Mouse (Mus musculus) kidney, embryonic 14.5 days (tissue): ENCODE results near the gene Odf2. TPM values are rescaled to one million over a fixed set of nuclear protein-coding genes. Genes with fewer than 3 reads are reported as not detected.

Experiments used
- ATAC-seq: fragments of 200-750 bp; cut with Nextera tagmentation; 2 replicates; pipeline ENCODE4 v1.8.0; 2017; ENCODE audit warnings: moderate number of reproducible peaks, mild to moderate bottlenecking, moderate TSS enrichment, moderate library complexity; ENCODE audit not compliant: low FRiP score, low TSS enrichment
- H3K27ac ChIP-seq: fragments of 300-500 bp; sonication (generic); 2 replicates; pipeline ENCODE4 v1.5.1; 2014; ENCODE audit warnings: low read depth, mild to moderate bottlenecking, low read length, moderate library complexity, mixed read lengths
- H3K27me3 ChIP-seq: fragments of 300-500 bp; sonication (generic); 2 replicates; pipeline ENCODE4 v1.6.1; 2014; ENCODE audit warnings: mild to moderate bottlenecking, low read length; ENCODE audit not compliant: control insufficient read depth, insufficient read depth
- H3K36me3 ChIP-seq: fragments of 300-500 bp; sonication (generic); 2 replicates; pipeline ENCODE4 v1.6.1; 2014; ENCODE audit warnings: low read length, mixed read lengths; ENCODE audit not compliant: control insufficient read depth, insufficient read depth
- H3K4me1 ChIP-seq: fragments of 300-500 bp; sonication (generic); 2 replicates; pipeline ENCODE4 v1.6.1; 2014; ENCODE audit warnings: low read length, mixed read lengths; ENCODE audit not compliant: control insufficient read depth, insufficient read depth
- H3K4me2 ChIP-seq: fragments of 300-500 bp; sonication (generic); replicated peaks from 2 replicates; pipeline ENCODE4 v1.6.1; 2014; ENCODE audit warnings: low read depth, mild to moderate bottlenecking, low read length
- H3K4me3 ChIP-seq: fragments of 300-500 bp; sonication (generic); 2 replicates; pipeline ENCODE4 v1.5.1; 2014; ENCODE audit warnings: mild to moderate bottlenecking, low read length
- H3K9ac ChIP-seq: fragments of 300-500 bp; sonication (generic); 2 replicates; pipeline ENCODE4 v1.6.1; 2014; ENCODE audit warnings: low read depth, mild to moderate bottlenecking, low read length, moderate library complexity
- H3K9me3 ChIP-seq: fragments of 300-500 bp; sonication (generic); 2 replicates; pipeline ENCODE4 v1.6.1; 2016; ENCODE audit warnings: low read length; ENCODE audit not compliant: control insufficient read depth
- WGBS: fragments of 180-500 bp; shearing (Covaris S2); extraction: QIAGEN DNeasy Blood & Tissue Kit; methylation state at CpG from one replicate; pipeline ENCODE4 v1.1.7; 2014; 5-methylcytosine and 5-hydroxymethylcytosine counted together
- polyA plus RNA-seq: library from polyadenylated mRNA; unstranded; fragments of >200 nt; fragmentation: Nextera tagmentation; extraction: Ambion mirVana; gene quantifications from 2 replicates; pipeline ENCODE4 v1.2.1, GENCODE M21; 2014

Gene Odf2
- polyA plus RNA-seq, 1 experiment from 2014 or later = 79.9 TPM

DNA sequence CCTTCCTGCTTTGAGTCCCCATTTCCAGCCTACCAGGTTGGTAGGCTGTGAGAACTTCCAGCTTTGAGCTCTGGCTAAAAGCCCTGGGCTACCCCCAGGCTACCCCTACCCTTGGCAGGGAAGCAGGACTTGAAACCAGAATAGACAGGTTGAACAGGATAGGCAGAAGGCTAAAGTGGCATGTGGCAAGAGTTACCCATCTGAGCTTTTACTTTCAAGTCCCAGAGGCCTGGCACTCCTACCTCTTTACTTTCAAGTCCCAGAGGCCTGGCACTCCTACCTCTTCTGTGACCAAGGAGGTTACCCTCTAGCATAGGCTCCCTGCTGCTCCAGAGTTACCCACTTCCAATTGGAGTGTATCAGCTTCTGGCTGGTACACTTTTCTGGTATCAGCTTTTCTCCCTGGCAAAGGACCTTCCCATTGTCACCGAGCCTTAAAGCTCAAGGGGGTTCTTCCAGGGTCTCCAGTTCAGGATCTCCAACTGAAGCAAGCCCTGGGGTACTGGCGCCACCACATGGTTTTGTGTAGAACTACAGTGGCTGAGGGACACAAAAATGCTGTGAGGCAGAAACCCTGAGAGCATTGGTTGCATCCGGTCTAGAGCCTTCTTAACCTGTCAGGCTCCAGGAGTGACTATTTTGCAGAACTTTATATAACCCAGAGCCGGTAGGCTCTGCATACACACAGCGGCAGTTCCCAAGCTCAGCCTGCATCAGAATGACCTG lies 30.1 kb upstream of the Odf2 start:
- Histone ChIP-seq H3K4me1 (peaks cover 8% of the 10 kb centered on the region; the same call in 1 of the 2 replicates), H3K27me3 (no peaks in the 10 kb centered on the region), H3K9me3 (no peaks in the 10 kb centered on the region), H3K4me2 (no peak overlapping the region), H3K27ac (no peak overlapping the region), H3K9ac (no peak overlapping the region), H3K36me3 (no peaks in the 10 kb centered on the region), H3K4me3 (no peak overlapping the region)
- WGBS = 5% methylated on average over 5 of the region's 5 CpGs
- ATAC-seq = 0 out of 2 replicates have a peak, but pooled peaks have one; percentile 36

DNA sequence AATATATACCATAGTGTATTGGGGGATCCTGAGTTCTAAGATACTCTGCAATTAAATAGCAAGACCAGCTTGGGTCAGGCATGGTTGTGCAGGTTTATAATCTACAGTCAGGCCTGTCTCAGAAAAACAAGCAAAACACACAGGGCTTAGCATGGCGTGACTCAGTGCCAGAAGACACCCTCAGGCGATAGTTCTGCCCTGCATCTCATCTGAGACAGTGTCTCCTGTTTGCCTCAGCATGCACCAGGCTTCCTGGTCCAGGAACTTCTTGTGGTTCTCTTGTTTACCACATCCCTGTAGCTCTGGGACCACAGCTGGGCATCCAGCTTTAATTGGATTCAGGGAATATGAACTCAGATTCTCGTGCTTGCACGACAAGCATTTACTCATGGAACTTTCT lies 23.9 kb upstream of the Odf2 start:
- Histone ChIP-seq H3K27ac (no peak overlapping the region), H3K9me3 (no peaks in the 10 kb centered on the region), H3K9ac (no peak overlapping the region), H3K4me3 (no peak overlapping the region), H3K36me3 (no peaks in the 10 kb centered on the region), H3K4me1 (0 out of 2 replicates have a peak, but pooled peaks cover under 1% of the 10 kb centered on the region), H3K4me2 (no peak overlapping the region), H3K27me3 (no peaks in the 10 kb centered on the region)
- ATAC-seq = no peak
- WGBS = 73% methylated on average over 4 of the region's 4 CpGs

DNA sequence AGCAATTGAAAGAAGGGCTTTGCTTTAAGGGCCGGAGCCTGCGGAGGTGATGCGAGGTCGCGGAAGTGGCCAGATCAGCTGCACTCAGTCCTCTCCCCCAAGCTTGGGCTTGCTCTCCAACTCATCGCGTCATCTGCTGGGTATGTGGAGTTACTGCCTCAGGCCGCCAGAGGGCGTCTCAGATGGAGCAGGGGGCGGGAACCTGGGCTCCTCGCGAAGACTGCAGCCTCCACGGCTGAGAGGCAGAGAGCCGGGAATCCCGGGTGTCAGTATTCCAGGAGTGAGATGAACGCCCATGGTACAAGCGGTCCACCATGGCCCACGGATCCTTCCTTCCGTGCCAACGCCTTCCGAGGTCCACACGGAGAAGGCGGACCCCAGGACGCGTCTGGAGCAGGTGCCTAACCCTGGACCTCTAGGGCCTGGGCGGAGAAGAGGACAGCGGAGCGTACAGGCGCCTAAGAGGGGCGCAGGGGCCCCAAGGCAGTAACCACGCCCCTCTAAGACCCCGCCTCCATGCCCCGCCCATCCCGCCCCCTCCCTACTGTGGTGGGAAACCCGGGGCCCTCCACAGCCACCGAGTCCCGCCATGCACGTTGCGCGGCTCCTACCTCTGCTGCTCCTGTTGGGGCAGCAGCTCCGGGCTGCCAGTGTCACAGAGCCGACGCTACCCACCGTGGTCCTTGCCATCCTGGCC lies 19.9 kb upstream of the Odf2 start, which contains the start of gene Cercam:
Gene Cercam, plus strand, starts transcription at position 216 of the 697 bp plus-strand sequence.
- no peaks in the 10 kb centered on the region for H3K9me3 ChIP-seq
- no peaks in the 10 kb centered on the region for H3K27me3 ChIP-seq
- under 1% methylated on average over 44 of the region's 44 CpGs for WGBS
- H3K4me3 ChIP-seq = peak within 1 kb of the TSS; percentile 55
- peak; percentile 93 for ATAC-seq
- peak within 1 kb of the TSS; percentile 65 for H3K9ac ChIP-seq
- no peaks in the 10 kb centered on the region for H3K36me3 ChIP-seq
- H3K4me2 ChIP-seq = peak within 1 kb of the TSS; percentile 95
- 0 out of 2 replicates have a peak within 1 kb of the TSS, but pooled peaks have one; percentile 14 for H3K27ac ChIP-seq
- H3K4me1 ChIP-seq = peaks cover 4% of the 10 kb centered on the region; the same call in 1 of the 2 replicates

DNA sequence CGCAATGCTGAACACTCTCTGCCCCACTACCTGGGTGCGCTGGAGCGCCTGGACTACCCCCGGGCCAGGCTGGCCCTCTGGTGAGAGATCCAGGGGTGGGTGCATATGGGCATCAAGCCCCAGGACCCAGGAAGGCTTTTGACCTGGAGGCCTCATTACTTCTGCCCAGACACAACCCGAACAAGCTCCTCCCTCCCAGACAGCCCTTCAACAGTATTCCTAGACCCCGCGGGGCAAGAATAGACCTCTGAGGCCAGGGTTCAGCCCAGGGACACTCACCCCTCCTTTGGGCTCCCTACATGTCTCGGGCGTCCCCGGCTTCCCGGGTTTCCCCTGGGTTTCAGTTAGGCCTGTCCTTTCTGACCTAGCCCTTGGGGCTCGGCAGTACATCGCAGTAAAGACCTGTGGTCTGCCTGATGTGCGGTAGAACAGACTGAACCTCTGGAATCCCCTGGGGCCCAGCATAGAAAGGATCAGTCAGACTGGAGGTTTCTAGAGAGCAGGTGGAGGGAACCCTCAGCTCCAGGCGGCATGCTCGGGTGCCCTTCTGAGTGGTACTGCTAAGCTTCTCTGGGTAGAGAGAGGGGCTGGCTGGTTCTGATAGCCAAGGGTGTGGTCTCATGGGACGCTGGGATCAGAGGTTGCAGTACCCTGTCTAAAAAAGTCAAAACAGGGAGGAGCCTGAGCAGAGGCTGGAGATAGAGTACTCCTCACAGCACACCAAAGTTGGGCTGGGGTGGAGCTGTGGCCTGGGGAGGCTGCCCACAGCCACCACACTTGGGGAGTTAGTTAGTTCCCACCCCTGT lies 19.2 kb upstream of the Odf2 start:
- peak; percentile 29 for ATAC-seq
- peaks cover 4% of the 10 kb centered on the region; the same call in 1 of the 2 replicates for H3K4me1 ChIP-seq
- H3K27ac ChIP-seq = 0 out of 2 replicates have a peak overlapping the region, but pooled peaks have one; percentile 14
- H3K4me3 ChIP-seq = peak overlapping the region; percentile 55
- H3K9ac ChIP-seq = peak overlapping the region; percentile 65
- no peaks in the 10 kb centered on the region for H3K36me3 ChIP-seq
- WGBS = 3% methylated on average over 17 of the region's 17 CpGs
- peak overlapping the region; percentile 95 for H3K4me2 ChIP-seq
- no peaks in the 10 kb centered on the region for H3K27me3 ChIP-seq
- H3K9me3 ChIP-seq = no peaks in the 10 kb centered on the region

DNA sequence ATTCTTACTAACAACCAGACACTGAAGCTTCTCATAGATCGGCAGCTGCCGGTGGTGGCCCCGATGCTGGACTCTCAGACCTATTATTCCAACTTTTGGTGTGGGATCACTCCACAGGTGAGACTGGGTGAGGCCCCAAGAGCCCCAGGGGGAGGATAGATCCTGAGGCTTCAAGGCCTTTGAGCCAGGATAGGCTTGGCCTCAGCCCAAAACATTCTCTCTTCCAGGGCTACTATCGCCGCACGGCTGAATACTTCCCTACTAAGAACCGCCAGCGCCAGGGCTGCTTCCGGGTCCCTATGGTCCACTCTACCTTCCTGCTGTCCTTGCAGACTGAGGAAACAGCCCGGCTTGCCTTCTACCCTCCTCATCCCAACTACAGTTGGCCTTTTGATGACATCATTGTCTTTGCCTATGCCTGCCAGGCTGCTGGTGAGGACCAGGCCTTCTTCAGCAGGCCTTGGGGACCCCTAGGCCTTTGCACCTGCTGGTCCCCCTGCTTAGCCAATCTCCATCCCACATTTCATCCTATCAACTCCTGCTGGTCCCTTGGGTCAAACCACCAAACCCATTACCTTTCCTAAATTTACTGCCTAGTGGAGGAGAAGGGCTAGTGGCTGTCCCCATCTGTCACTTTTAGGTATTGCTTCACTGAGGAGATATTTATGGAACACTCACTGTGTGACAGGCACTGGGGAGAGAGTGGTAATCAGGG lies 16.3 kb upstream of the Odf2 start:
- no peak overlapping the region for H3K9ac ChIP-seq
- no peaks in the 10 kb centered on the region for H3K36me3 ChIP-seq
- ATAC-seq = no peak
- WGBS = 88% methylated on average over 10 of the region's 10 CpGs
- no peaks in the 10 kb centered on the region for H3K27me3 ChIP-seq
- H3K4me3 ChIP-seq = no peak overlapping the region
- H3K4me2 ChIP-seq = no peak overlapping the region
- no peak overlapping the region for H3K27ac ChIP-seq
- peaks cover 4% of the 10 kb centered on the region; the same call in 1 of the 2 replicates for H3K4me1 ChIP-seq
- no peaks in the 10 kb centered on the region for H3K9me3 ChIP-seq

DNA sequence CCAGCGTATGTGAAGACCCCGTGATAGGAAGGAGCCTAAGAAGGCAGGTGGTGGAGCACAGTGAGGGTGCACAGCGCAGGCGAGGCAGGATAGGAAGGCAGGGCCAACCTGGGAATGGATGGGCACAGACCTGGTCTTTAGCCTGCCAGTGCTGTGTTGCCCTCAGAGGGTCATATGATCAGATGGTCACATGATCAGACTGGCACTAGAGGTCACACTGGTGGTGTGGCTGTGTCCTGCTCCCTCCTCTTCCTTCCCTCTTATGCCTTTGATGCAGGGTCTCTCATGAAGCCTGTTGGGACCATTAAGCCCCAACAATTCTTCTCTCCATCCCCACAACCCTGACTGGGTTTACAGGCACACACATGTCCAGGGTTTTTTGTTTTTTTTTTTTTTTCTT lies 15.2 kb upstream of the Odf2 start:
- Histone ChIP-seq H3K9me3 (no peaks in the 10 kb centered on the region), H3K4me1 (peaks cover 4% of the 10 kb centered on the region; the same call in 1 of the 2 replicates), H3K9ac (no peak overlapping the region), H3K36me3 (no peaks in the 10 kb centered on the region), H3K27ac (no peak overlapping the region), H3K27me3 (no peaks in the 10 kb centered on the region), H3K4me3 (no peak overlapping the region), H3K4me2 (no peak overlapping the region)
- ATAC-seq = no peak
- 90% methylated on average over 4 of the region's 4 CpGs for WGBS

DNA sequence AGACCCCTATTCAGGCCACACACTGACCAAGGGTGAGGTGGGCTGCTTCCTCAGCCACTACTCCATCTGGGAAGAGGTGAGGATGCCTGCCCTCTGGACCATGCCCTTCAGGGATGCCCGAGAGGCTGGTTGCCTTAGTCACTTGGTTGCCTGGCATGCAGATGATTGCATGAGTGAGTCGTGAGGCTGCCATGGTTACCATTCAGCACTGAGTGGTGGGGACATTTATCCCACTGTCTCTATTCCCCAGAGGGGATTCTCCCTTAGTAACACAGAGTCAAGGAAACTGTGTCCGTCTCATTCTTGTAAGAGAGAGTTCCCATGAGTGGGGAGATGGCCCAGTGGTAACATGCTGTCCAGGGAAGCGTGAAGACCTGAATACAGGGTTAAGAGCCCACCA lies 11.0 kb upstream of the Odf2 start:
- no peak overlapping the region for H3K4me2 ChIP-seq
- H3K4me1 ChIP-seq = no peaks in the 10 kb centered on the region
- H3K27ac ChIP-seq = no peak overlapping the region
- H3K36me3 ChIP-seq = peaks cover 5% of the 10 kb centered on the region; the same call in 1 of the 2 replicates
- WGBS = 78% methylated on average over 4 of the region's 4 CpGs
- H3K4me3 ChIP-seq = no peak overlapping the region
- no peak for ATAC-seq
- H3K9ac ChIP-seq = no peak overlapping the region
- peaks cover 4% of the 10 kb centered on the region; the same call in 1 of the 2 replicates for H3K9me3 ChIP-seq
- H3K27me3 ChIP-seq = no peaks in the 10 kb centered on the region

DNA sequence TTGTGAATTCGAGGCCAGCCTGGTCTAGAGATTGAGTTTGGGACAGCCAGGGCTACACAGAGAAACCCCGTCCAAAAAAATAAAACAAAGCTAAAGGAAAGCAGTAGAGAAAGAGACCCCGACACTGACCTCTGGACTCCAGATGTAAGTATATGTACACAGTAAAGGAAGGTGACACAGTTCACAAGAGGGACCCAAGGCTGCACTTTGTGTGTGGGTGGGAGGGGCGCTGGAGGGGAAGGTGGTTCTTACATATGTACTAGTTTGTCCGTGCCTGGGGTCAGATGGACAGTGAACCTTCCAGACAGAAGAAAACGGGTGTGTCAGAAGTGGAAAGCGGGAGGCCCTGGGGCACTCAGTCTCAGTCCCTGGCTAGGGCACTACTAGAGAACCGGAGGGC lies 9.8 kb upstream of the Odf2 start:
- Histone ChIP-seq H3K9me3 (peaks cover 4% of the 10 kb centered on the region; the same call in 1 of the 2 replicates), H3K36me3 (peaks cover 5% of the 10 kb centered on the region; the same call in 1 of the 2 replicates), H3K4me3 (no peak overlapping the region), H3K4me1 (no peaks in the 10 kb centered on the region), H3K27me3 (no peaks in the 10 kb centered on the region), H3K4me2 (no peak overlapping the region), H3K9ac (no peak overlapping the region), H3K27ac (no peak overlapping the region)
- 71% methylated on average over 8 of the region's 8 CpGs for WGBS
- no peak for ATAC-seq
